Mouse (Mus musculus): ENCODE results near the gene S100a10.
A peak's percentile ranks its signal among the peaks of the same experiment; 100 is the strongest.

The S100a10 gene

DNA sequence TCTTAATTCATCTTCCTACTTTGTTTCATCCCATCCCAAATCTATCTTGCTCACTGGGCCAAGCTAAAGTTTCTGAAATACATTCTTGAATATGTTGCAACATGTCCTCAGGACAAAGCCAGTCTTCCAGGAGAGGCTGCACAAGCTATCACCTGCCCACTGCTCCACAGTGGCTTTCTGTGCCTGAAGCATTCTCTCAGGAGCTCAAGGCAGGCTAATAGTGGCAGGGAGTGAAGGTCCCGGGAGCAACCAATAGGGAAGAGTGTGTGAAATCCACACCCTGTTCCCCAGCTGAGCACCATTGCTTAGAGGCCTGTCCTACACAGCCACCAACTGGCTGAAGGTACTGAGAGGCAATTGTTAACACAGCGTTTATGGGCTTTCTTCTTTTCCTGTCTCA, 26.1 kb downstream of the S100a10 start:
- no peak for DNase-seq (ENCODE audit: inconsistent ontology term)

DNA sequence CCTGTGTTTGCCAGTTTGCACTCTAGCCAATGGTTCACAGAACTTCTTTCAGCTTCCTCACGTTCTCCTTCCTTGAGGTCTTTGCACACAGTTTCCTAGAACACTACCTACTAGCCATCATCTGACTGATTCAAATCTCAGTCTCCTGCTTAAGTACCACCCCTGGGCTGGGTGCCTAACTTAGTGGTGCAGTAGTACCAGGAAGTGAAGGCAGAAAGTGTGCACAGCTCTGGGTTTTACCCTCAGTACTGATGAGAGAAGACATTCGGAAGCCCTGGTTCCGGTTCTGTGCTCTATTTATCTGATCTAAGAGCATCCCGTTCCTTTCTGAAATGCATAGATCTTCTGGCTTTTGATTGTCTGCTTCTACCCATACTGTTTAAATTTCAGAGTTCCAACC, 26.8 kb downstream of the S100a10 start:
- no peak for DNase-seq (ENCODE audit: inconsistent ontology term)

DNA sequence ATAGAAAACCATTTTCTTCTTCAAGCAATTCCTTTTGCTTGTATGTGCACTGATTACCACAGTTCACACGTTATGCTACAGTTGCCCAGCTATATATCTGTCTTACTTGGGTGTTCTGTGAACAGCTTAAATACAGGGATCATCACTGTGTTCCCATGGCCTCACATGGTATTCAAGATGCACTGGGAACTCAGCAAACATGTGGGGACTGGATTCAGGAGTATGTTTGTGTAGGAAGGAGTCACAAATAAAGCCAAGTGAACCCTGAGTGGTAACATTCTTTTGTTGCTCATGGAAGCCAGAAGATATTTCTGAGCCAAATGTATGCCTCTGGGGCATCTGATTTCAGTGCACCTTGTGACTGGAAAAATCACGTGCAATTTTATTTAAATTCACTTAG, 28.2 kb downstream of the S100a10 start:
- DNase-seq (ENCODE audit: inconsistent ontology term) = no peak

DNA sequence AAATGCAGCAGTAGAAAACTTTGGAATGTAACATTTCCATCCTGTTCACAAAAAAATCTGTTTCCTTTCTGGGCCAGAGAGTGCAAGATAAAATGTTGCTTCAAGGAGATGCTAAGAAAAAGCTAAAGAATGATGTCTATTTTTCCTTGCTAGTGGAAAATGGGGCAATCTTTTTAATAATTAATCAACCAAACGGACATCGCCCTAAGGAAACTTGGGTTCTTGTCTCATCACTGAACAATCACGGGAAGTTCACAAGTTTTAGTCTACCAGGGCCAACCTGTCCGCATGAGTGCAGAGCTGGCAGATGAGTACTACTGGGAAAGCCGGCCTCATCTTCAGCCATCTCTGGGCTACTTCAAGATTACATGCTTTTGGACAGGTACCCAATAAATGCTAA, 34.7 kb downstream of the S100a10 start:
- DNase-seq (ENCODE audit: inconsistent ontology term) = no peak

DNA sequence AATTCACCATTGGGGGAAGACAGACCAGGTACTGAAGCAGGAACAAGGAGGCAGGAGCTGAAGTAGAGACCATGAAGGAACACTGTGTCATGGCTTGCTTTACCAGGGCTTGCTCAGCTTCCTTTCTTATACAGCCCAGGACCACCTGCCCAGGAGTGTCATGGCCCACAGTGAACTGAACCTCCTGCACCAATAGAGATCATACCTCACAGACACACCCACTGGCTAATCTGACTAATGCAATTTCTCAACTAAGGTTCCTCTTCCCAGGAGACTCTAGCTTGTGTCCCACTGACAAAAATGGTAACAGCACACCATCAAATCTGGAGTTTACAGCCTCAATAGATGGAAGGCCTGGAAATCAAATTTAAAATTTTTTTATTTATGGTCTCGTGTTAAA, 35.4 kb downstream of the S100a10 start:
- no peak for DNase-seq (ENCODE audit: inconsistent ontology term)

DNA sequence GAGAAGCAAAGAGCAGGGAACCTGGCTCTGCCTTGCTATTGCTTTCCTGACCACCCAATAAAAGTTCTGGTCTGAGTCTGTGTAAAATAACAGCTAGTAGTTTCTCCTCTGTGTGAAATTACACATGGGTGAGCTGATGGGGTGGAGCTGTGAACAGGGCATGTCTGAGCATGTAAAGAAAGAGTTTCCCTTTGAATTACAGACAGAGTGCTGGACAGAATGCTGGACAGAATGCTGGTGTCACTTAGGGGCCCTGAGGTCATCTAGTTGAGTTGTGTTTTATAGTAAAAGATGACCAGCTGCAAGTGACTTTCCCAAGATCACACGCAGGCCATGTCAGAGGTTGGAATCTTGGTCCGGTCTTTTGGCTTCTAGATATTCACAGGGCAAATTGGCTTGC, 37.2 kb downstream of the S100a10 start:
- no peak for DNase-seq (ENCODE audit: inconsistent ontology term)

DNA sequence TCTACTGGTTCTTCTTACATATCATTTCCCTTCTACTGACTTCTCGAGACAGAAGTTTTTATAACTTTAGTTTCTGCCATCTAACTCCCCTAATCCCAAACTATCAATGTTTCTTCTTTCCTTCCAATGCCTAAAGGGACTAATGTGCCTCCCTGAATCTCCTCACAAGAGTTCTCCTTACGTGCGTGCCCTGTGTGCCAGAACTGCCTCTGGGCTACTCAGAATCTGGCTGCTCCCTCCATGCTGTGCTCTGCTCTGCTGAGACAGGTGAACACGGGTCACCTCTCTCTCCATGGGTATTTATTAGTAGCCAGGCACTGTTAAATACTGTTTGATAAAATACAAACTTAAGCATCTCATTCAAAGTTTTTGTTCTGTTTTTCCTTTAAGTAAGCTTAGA, 38.1 kb downstream of the S100a10 start:
- DNase-seq (ENCODE audit: inconsistent ontology term) = no peak

DNA sequence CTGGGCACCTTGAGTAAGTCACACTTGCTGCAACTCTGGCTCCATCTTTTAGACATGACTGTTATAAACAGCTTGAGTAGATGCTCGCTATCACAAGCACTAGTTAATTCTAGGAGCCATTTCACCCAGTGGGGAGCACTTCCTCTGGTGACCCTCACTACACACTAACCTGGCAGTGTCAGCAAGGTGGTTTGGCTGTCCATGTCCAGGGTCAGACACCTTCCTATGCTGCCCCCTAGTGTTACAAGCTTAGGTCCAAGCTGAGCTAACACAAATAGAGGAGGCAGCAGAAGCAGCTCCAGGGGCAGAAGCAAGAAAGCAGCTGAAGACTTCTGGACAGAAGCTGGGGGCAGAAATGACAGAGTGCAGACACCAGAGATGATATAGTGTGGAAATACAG, 38.6 kb downstream of the S100a10 start:
- DNase-seq (ENCODE audit: inconsistent ontology term) = no peak

DNA sequence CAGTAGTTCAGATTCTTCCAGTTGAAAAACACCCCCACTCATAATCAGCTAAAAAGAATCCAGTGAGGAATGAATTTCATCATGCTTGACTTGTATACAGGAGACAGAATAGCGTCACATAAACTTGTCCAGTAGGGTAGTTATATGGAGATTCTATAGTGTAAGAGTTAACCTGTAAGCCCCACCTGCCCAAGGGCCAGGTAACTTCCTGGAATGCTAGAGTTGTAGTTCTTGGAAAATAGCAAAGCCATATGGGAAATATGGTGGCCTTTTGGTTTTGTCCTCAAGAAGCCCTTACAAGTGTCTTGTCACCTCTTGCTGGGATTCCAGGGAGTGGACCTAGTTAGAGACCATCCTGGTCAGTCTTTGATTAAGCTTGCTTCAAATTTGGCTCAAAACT, 41.8 kb downstream of the S100a10 start:
- no peak for DNase-seq (ENCODE audit: inconsistent ontology term)

DNA sequence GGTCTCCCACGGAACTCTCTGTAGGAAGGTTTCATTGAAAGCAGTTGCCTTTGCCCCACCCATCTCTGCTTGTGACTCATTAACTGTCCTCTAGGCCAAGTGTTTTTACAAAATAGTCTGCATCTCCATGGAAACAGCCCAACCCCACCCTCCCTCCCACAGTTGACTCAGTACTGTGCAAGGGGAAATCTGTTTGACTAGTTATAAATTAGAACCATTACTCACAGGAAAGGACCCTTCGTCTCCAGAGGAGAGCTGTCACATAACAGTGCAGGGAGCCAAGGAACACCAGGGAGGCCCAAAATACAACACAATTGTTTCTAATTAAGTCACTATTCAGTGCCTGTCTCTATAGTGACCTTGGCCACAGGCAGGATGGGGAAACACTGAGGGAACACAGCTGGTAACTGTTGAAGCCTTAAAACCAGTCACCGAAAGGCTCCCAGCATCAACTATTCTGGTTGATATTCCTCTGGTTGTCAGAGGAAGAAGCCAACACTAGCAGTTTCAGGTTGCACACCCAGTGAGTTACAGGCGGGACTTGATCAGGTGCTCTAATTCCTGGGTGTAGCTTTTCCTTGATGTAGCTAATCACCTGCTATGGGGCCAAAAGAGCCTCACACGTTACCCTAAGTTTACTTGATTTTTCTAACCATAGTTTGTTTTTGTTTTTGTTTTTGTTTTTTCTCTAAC, 42.5 kb downstream of the S100a10 start:
- peak; percentile 96 for DNase-seq (ENCODE audit: inconsistent ontology term)

DNA sequence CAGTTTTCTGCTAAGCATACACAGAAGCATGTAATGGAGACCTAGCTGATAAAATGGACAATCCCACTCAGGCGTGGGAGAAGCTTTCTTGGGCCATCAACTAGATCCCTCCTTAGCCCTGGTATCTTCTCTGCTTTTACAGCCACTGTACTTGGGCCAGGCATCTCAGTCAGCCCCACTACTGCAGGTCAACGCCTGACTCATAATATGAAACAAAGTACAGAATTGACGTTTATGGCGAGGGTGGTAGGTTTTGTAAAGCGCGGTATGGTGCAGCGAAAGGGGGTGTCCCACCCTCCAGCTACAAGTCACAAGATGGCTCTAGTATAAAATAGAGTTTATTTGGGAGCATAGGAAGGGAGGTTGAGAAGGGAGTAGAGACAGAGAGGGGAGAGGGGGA, 43.1 kb downstream of the S100a10 start:
- no peak for DNase-seq (ENCODE audit: inconsistent ontology term)

DNA sequence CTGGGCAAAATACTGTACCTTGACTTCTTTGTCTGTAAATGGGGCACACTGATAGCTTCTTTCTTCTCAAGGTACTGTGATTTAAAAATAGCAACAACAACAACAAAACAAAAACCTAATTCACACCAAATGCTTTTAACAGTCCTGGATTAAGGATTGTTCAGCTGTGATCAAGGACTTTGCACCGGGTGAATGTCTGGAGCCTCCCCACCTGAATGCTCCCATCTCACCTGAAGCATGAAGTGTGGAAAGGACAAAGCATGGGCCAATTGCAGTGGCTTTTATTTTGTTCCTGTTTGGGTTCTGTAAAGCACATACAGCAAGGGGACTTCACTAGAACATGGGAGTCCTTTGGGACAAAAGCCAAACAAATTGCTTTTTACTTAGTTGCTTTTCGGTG, 45.3 kb downstream of the S100a10 start:
- no peak for DNase-seq (ENCODE audit: inconsistent ontology term)

DNA sequence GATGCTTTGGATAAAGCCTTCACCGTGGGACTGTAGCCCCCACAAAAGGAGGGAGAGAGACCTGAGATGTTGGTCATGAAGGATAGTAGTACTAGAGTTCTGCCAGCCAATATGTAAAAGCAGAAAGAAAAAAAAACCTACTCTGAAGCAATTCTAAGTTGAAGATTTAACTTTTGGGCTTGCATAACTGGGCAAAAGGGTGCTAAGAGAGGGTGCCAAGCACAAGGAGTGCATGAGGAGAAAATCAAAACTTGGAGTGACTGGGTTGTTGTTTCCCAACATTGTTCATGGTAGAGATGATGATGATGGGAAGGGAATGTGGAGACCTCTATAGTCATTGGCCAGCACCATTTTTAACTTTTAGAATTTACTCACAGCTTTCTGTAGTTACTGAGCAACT, 47.0 kb downstream of the S100a10 start:
- DNase-seq (ENCODE audit: inconsistent ontology term) = no peak

DNA sequence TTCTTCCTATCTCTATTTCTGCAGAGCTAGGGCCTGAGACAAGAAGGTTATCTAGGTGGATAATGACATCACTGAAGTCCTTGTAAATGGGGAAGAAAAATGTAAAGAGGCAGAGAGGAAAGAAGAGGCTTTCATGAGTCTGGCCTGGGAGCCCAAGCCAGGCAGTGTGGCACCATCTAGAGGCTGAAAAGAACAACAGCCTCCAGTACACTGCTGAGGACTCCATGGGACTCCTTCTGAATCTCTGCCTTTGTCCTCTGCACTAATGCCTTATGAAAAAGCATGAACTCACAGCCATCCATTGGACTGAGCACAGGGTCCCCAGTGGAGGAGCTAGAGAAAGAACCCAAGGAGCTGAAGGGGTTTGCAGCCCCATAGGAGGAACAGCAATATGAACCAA, 54.1 kb downstream of the S100a10 start:
- peak; percentile 33 for DNase-seq (ENCODE audit: inconsistent ontology term)

Measured in Muller cell, postnatal 12 days (primary cell).